Mouse (Mus musculus) testis, adult 2 months (tissue): Measurements from ENCODE around the gene Cox19.

Source experiments
- CTCF ChIP-seq: fragments of 200-500 bp; IDR thresholded peaks from 2 replicates; pipeline ENCODE4 v1.5.1; 2012; ENCODE audit warnings: low read depth, mild to moderate bottlenecking, inconsistent platforms, low read length, moderate library complexity; ENCODE audit not compliant: control insufficient read depth, insufficient read depth, insufficient replicate concordance
- POLR2A ChIP-seq: fragments of 200-500 bp; IDR thresholded peaks from 2 replicates; pipeline ENCODE4 v1.6.1; 2012; ENCODE audit warnings: low read depth, mild to moderate bottlenecking, inconsistent platforms, low read length, moderate library complexity; ENCODE audit not compliant: control insufficient read depth

- no peak for TF ChIP-seq POLR2A
- TF ChIP-seq CTCF: no peak
Measured at GRCm38 (mm10) chr5:139398786-139399185, 47.6 kb upstream of the Cox19 start.
